Mouse (Mus musculus) right cerebral cortex, adult 2 months (tissue): ENCODE results near the gene Pdzph1.

ENCODE experiments used
- DNase-seq, 2 experiments: peaks; one replicate each; pipeline ENCODE4 v3.0.0; 2021 to 2022; ENCODE audit warnings: low spot score in 2 of 2

Gene Pdzph1

GRCm38 (mm10) chr17:58922821-58923220 is 68.4 kb downstream of the Pdzph1 start:
- DNase-seq = no peak

GRCm38 (mm10) chr17:58919927-58920326 is 71.2 kb downstream of the Pdzph1 start:
- DNase-seq = no peak

GRCm38 (mm10) chr17:58919061-58919460 is 72.1 kb downstream of the Pdzph1 start:
- DNase-seq = peak; percentile 62 to 70

- no peak for DNase-seq
Measured at GRCm38 (mm10) chr17:58918539-58918938, 72.6 kb downstream of the Pdzph1 start.

GRCm38 (mm10) chr17:58911564-58911963 is 79.6 kb downstream of the Pdzph1 start:
- no peak for DNase-seq

- DNase-seq = peak; percentile 74 to 79
Measured at GRCm38 (mm10) chr17:58909061-58909661, 82.0 kb downstream of the Pdzph1 start.

- no peak for DNase-seq
Measured at GRCm38 (mm10) chr17:58906001-58906400, 85.2 kb downstream of the Pdzph1 start.

- no peak for DNase-seq
Measured at GRCm38 (mm10) chr17:58891488-58892210, 99.5 kb downstream of the Pdzph1 start.

GRCm38 (mm10) chr17:58889905-58890645 is 101.1 kb downstream of the Pdzph1 start:
- DNase-seq = no peak

GRCm38 (mm10) chr17:58884393-58884792 is 106.8 kb downstream of the Pdzph1 start:
- DNase-seq = no peak

- no peak for DNase-seq
Measured at GRCm38 (mm10) chr17:58873356-58873755, 117.8 kb downstream of the Pdzph1 start.

GRCm38 (mm10) chr17:58870795-58871194 is 120.4 kb downstream of the Pdzph1 start:
- peak; percentile 13 to 21 for DNase-seq
